9 mouse cellular contexts compared by ENCODE assay signal in the genomic region with DNA sequence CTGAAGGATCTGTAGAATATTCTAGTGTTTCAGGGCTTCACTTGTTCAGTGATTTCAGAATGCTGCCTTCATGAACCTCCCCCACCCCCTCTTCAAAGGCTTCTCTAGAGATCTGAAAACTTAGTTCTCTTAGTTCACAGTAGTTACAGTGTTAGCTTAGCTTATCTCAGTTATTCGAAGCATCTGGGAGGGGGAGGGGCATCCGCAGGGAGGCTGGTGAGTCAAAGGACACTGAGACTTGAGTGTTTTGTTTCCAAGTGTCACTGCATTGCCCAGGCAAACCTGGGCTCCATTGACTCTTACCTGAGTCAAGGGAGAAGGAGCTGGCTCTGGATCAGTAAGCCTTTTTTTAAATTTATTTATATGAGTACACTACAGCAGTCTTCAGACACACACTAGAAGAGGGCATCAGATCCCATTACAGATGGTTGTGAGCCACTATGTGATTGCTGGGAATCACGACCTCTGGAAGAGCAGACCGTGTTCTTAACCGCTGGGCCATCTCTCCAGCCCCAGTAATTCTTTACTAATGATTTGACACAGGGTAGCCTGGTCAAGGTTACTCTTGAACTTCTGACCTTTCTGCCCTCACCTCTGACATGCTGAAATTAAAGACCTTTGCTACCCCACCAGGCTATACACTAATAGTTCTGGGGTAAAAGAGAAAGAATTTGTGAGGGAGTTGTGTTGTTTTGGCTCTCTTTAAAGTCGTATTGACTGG. TPM values are rescaled to one million over a fixed set of nuclear protein-coding genes. Genes with fewer than 3 reads are reported as not detected.
DNase-seq lines count a peak whose midpoint lies in the region; ATAC-seq and TF ChIP-seq lines count a peak whose summit lies in the region.
"Had no signal": no experiment of that assay in that cellular context is flagged by ENCODE, and none has a peak within 500 bp of the region (broad histone marks: within the 10 kb centered on the region; RNA-seq: fewer than 3 reads in every experiment).

No protein-coding gene starts in this region.

- no peaks in the 10 kb centered on the region for H3K27me3 ChIP-seq in intestine, postnatal 0 days (replicated peaks; ENCODE audit: control insufficient read depth, insufficient read depth, low read length)
- H3K27me3 ChIP-seq in midbrain, postnatal 0 days (ENCODE audit: insufficient read depth, low read length) = no peaks in the 10 kb centered on the region
- H3K27me3 ChIP-seq: neural tube, embryonic 12.5 days had no signal

- H3K9ac ChIP-seq in intestine, postnatal 0 days (ENCODE audit: low read depth, low read length) = no peak overlapping the region
- no peak overlapping the region for H3K9ac ChIP-seq in midbrain, postnatal 0 days (replicated peaks; ENCODE audit: low read length, poor library complexity, severe bottlenecking)
- H3K9ac ChIP-seq: neural tube, embryonic 12.5 days had no signal

- WGBS in intestine, postnatal 0 days = 15% methylated on average over 6 of the region's 6 CpGs
- WGBS in midbrain, postnatal 0 days = 80% methylated on average over 6 of the region's 6 CpGs

- peak overlapping the region; percentile 4; the same call in 1 of the 2 replicates for H3K4me2 ChIP-seq in intestine, postnatal 0 days (replicated peaks; ENCODE audit: low read depth)
- H3K4me2 ChIP-seq in midbrain, postnatal 0 days (ENCODE audit: low read depth, low read length, poor library complexity, severe bottlenecking) = no peak overlapping the region
- H3K4me2 ChIP-seq: neural tube, embryonic 12.5 days had no signal

- no peaks in the 10 kb centered on the region for H3K9me3 ChIP-seq in intestine, postnatal 0 days (ENCODE audit: control insufficient read depth)
- no peaks in the 10 kb centered on the region for H3K9me3 ChIP-seq in midbrain, postnatal 0 days (ENCODE audit: low read length)
- H3K9me3 ChIP-seq: neural tube, embryonic 12.5 days had no signal

- no peak overlapping the region for H3K4me3 ChIP-seq in intestine, postnatal 0 days (ENCODE audit: low read depth, low read length)
- H3K4me3 ChIP-seq in midbrain, postnatal 0 days (ENCODE audit: low read depth, low read length) = no peak overlapping the region
- H3K4me3 ChIP-seq: neural tube, embryonic 12.5 days had no signal

- no peak for TF ChIP-seq CTCF in intestine, postnatal 0 days (IDR thresholded peaks at IDR 0.05; ENCODE audit: low read depth)
- TF ChIP-seq CTCF in midbrain, postnatal 0 days (IDR thresholded peaks at IDR 0.05) = no peak

- H3K27ac ChIP-seq in intestine, postnatal 0 days (ENCODE audit: low read depth, low read length) = peak overlapping the region; percentile 42; the same call in 1 of the 2 replicates
- H3K27ac ChIP-seq in midbrain, postnatal 0 days (ENCODE audit: low read depth, low read length) = no peak overlapping the region
- H3K27ac ChIP-seq: neural tube, embryonic 12.5 days had no signal

- peaks cover 14% of the 10 kb centered on the region; the same call in 1 of the 2 replicates for H3K36me3 ChIP-seq in intestine, postnatal 0 days (ENCODE audit: control insufficient read depth, insufficient read depth)
- peaks cover 12% of the 10 kb centered on the region for H3K36me3 ChIP-seq in midbrain, postnatal 0 days (ENCODE audit: insufficient read depth, low read length)

- H3K4me1 ChIP-seq in intestine, postnatal 0 days (replicated peaks; ENCODE audit: control insufficient read depth, insufficient read depth, low read length) = peaks cover 17% of the 10 kb centered on the region
- peaks cover 6% of the 10 kb centered on the region; the same call in 1 of the 2 replicates for H3K4me1 ChIP-seq in midbrain, postnatal 0 days (ENCODE audit: insufficient read depth, low read length)

- peak; percentile 20; the same call in 1 of the 2 replicates for ATAC-seq in common myeloid progenitor, adult 5-6 weeks (replicated peaks; ENCODE audit: low read depth, poor library complexity, severe bottlenecking)
- peak; percentile 34; the same call in 1 of the 2 replicates for ATAC-seq in intestine, postnatal 0 days
- ATAC-seq in megakaryocyte progenitor cell, adult 5-6 weeks (replicated peaks; ENCODE audit: poor library complexity) = peak; percentile 66
- no peak for ATAC-seq in midbrain, postnatal 0 days (ENCODE audit: low FRiP score)

- DNase-seq in ovary, adult 18-20 months (ENCODE audit: low spot score) = peak; percentile 62
- DNase-seq in ovary, postnatal 14 days (ENCODE audit: low spot score) = no peak
- no peak for DNase-seq in midbrain, postnatal 0 days (ENCODE audit: low spot score)
- DNase-seq in right cerebral cortex, postnatal 4 days = no peak
- DNase-seq in cerebellum, adult 9-11 months = no peak

RNA-seq across cellular contexts. Expression of a gene that starts 7.7 kb away (rescaled TPM):
- total RNA-seq in common myeloid progenitor, adult 5-6 weeks (2017) = 141 and 159 TPM in 2 replicates
- 52.4 and 53.3 TPM in 2 replicates for polyA plus RNA-seq in intestine, postnatal 0 days (2015; fragmentation: Nextera tagmentation; extraction: Ambion mirVana)
- total RNA-seq in megakaryocyte progenitor cell, adult 5-6 weeks (2015) = 154 and 191 TPM in 2 replicates
- 131 and 135 TPM in 2 replicates for total RNA-seq in megakaryocyte progenitor cell, adult 5-6 weeks (2017)
- 105 and 136 TPM in 2 replicates for total RNA-seq in midbrain, postnatal 0 days (2014; rRNA removed)
- 35.8 and 42.8 TPM in 2 replicates for polyA plus RNA-seq in midbrain, postnatal 0 days (2015; fragmentation: Nextera tagmentation; extraction: Ambion mirVana)

RNA-seq across cellular contexts. Expression of a gene that starts 21.4 kb away (rescaled TPM):
- total RNA-seq in common myeloid progenitor, adult 5-6 weeks (2017) = 0.37 TPM in 1 of 2 replicates, not detected in the other
- polyA plus RNA-seq in intestine, postnatal 0 days (2015; fragmentation: Nextera tagmentation; extraction: Ambion mirVana) = 3.2 and 3.8 TPM in 2 replicates
- 0.17 and 1.4 TPM in 2 replicates for total RNA-seq in megakaryocyte progenitor cell, adult 5-6 weeks (2015)
- total RNA-seq in megakaryocyte progenitor cell, adult 5-6 weeks (2017) = 0.33 TPM in 1 of 2 replicates, not detected in the other
- total RNA-seq in midbrain, postnatal 0 days (2014; rRNA removed) = 1.3 and 1.4 TPM in 2 replicates
- 1.0 and 1.4 TPM in 2 replicates for polyA plus RNA-seq in midbrain, postnatal 0 days (2015; fragmentation: Nextera tagmentation; extraction: Ambion mirVana)

RNA-seq across cellular contexts. Expression of a gene that starts 41.5 kb away (rescaled TPM):
- total RNA-seq in common myeloid progenitor, adult 5-6 weeks (2017) = 79.4 and 79.7 TPM in 2 replicates
- polyA plus RNA-seq in intestine, postnatal 0 days (2015; fragmentation: Nextera tagmentation; extraction: Ambion mirVana) = 44.0 and 48.2 TPM in 2 replicates
- total RNA-seq in megakaryocyte progenitor cell, adult 5-6 weeks (2015) = 32.6 and 37.1 TPM in 2 replicates
- 49.7 and 66.8 TPM in 2 replicates for total RNA-seq in megakaryocyte progenitor cell, adult 5-6 weeks (2017)
- 100 and 124 TPM in 2 replicates for total RNA-seq in midbrain, postnatal 0 days (2014; rRNA removed)
- polyA plus RNA-seq in midbrain, postnatal 0 days (2015; fragmentation: Nextera tagmentation; extraction: Ambion mirVana) = 167 and 169 TPM in 2 replicates
